Mouse (Mus musculus) liver, adult 2 months (tissue): ENCODE results near the gene Nap1l2.

Experiments used
- CTCF ChIP-seq: fragments of 200-500 bp; IDR thresholded peaks from 2 replicates; pipeline ENCODE4 v1.5.1; 2011; ENCODE audit warnings: low read depth, low read length, control low read depth
- POLR2A ChIP-seq: fragments of 200-500 bp; IDR thresholded peaks from 2 replicates; pipeline ENCODE4 v1.6.1; 2011; ENCODE audit warnings: low read length, control low read depth; ENCODE audit not compliant: insufficient read depth; ENCODE audit errors: extremely low read depth

DNA sequence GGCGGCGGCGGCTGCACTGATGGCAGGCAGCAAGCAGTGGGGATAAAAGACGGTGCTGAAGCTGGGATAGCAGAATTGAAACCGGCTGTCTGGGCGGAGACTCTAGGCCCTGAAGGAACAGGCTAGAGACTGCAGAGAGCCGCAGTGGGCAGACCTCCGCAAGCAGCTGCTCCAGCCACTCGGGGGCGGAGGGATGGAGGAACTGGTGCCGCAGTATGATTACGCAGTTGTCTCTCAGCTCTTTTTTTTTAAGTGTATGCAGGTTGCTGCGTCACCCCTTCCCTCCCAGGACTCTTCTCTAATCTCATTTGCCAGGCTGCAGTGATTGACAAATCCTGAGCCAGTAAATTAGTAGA is at the start of gene Nap1l2:
- TF ChIP-seq CTCF (no peak), POLR2A (no peak)
